Mouse (Mus musculus): ENCODE data around the gene Tas2r108.
A peak's percentile ranks its signal among the peaks of the same experiment; 100 is the strongest.

Tas2r108 gene

DNA sequence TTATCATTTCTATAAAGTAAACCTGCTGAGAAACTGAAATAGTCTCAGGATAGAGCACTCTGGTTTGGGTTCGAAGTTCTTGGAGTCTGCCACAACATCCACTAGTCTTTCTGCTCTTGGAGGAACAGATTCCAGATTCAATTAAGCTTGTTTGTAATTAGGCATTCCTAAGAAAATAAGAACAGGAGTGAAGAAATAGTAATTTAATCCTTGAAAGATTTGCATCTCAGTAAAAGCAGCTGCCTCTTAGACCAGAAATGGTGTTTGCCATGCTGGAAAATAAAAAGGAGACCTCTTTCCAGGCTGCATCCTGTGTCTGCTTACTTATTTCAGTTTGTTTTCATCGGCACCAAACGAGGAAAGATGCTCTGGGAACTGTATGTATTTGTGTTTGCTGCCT, at the start of gene Tas2r108:
Tas2r108 (plus strand) TSS at position 301 of the 400 bp plus-strand sequence.
- no peak for DNase-seq (ENCODE audit: low read depth, low spot score)

DNA sequence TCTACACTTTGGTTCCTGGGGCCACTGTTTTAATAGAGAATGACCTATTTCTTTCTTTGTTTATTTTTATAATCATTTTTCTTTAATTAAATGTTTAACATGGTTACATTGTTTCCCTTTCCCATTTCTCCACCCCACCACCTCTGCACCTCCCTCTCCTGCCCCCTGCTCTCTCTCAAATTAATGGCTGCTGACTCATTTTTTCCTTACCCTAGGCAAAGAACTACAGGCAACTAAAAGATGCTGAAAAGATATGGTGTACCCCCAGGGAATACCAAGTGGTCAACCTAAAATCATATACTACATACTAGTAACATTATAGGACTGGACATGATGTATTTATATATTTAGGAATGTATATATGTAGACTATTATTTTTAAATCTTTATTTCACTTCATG, 44.7 kb upstream of the Tas2r108 start:
- no peak for DNase-seq (ENCODE audit: low read depth, low spot score)

DNA sequence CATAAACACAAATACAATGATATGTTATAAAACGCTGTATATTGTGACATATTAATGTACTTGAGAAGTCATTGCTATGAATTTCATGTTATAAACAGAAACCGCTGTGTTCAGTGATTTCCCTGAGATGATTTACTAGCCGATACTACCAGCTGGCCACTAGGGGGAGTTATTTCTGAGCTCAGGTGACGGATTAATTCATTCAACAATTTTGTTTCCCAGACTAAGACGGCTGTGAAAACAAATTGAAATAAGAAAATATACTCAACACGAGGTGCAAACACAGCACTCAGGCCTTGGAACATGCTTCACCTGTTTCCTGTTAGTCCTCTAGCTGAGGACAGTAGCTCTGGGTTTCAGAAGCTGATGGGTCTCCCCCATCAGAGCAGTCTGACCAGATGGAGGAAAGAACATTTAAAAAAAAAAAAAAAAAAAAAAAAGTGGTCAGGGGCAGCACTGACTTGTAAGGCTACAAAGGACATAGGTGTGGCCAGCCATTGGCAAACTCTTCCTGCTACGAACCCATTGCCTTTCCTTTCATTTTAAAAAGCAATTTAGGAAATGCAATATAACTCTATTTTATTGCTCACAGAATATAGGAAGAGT, 38.8 kb upstream of the Tas2r108 start:
- peak; percentile 23 for DNase-seq (ENCODE audit: low read depth, low spot score)

DNA sequence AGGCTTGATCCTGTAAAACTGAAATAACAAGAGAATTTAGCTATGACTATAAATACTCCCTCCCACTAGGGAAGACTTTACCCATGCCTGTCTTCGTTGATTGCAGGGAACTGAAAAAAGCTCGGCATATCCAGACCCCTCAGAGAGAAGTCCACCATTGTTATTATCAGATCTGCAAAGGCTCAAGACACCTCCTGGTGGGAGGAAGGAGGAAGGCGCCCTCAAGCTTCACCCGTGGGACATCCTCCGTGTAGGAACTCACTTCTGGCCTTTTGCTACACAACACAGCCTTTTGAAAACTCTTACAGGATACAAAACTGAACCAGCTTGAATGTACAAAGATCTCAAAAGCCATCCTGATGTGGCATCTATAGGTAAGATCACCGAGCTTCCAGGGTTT, 27.6 kb upstream of the Tas2r108 start:
- DNase-seq (ENCODE audit: low read depth, low spot score) = no peak

DNA sequence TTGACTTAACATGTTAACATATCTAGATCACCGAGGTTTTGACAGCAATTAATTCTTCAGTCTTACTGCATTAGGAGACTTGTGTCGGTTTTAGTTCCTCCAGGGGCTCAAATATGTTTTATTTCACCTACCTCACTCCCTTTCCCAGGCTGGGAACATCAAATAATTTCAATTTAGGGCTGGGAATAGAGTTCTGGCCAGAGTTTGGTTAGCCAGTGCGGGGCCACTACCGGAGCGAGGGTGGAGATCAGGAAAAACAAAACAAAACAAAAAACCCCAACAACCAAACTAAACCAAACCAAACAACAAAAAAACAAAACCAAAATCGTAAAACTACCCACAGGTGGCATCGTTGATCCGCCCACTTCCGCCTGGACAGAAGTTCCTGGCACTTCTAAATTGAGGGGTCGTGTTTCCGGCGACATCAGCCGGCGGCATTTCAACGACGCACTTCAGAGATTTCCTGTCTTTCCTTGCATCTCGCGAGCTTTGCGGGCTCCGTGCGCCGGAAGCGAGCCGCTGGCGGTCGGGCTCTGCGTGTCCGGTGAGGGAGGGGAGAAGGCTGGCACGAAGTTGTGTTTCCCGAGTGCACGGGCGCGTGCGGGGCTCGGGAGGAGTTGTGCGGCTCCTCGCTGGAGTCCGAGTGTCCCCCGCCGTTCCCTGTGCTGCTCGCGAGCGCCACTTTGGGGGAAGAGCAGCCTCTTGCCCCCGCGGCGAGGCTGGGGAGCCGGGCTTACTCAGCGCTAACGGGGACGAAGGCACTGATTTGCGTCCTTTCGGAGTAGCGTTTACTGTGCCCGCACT, 22.2 kb upstream of the Tas2r108 start, which contains the start of gene Ssbp1:
Ssbp1 (plus strand) TSS at position 437 of the 804 bp plus-strand sequence.
- DNase-seq (ENCODE audit: low read depth, low spot score) = peak; percentile 97

DNA sequence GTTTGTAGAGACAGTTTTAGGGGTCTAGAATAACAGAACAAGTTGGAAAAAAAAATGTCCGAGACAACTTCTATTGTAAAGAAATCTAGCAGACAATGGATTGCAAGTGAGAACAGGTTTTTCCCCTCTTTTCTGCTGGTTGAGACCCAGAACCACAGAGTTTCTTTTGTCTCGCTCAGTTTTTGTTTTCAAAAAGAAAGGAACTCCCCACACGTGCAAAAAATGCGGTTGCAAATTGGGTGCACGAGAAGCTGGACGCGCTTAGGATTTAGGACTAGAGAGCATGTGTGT, 21.7 kb upstream of the Tas2r108 start:
- peak; percentile 27 for DNase-seq (ENCODE audit: low read depth, low spot score)

DNA sequence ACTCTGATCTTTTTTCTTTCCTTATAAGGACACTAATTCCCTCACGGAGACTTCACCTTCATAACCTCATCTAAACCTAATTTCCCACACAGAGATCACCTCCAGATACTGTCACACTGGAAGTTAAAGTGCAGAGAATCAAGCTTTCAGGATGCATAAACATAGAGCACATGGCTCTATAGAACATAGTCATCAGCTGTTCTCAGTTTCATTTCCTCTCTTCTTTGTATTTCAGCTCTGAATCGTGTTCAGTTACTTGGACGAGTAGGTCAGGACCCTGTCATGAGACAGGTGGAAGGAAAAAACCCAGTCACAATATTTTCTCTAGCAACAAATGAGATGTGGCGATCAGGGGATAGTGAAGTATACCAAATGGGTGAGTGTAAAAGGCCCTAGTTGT, 17.2 kb upstream of the Tas2r108 start:
- DNase-seq (ENCODE audit: low read depth, low spot score) = no peak

DNA sequence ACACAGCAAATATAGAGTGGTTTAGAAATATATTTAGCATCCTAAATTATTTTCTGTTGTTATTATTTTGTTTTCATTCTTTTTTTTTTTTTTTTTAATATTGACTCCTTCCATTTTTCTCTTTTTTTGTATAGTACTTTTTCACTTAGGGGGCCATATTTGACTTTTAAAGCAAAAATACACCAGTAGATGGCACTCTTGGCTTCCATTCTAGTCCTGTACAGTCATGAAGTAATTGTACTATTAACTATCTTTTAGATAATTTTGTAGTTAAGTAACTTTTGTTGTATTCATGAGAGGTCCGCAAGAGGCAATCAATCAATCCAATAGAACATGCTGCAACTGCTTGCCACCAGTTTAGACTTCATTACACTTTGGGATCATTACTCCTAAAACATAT, 13.6 kb upstream of the Tas2r108 start:
- no peak for DNase-seq (ENCODE audit: low read depth, low spot score)

DNA sequence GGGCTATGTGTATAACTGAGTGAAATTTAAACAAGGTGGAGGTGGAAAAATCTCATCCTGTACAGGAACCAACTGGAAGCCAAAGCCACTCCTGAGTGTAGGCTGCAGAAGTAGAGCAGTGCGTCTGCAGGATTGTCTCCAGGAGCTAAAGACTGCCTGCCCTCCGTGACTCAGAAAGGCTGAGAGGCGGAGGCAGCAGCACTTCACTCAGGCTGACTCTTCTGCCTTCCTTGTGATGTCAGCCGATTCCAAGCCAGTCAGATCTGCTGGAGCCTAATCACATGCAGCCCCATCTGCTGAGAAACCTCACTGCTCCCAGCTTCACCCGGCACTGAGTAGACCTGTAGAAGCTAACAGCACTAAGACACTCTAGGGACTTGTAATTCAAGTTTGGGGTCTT, 11.0 kb upstream of the Tas2r108 start:
- no peak for DNase-seq (ENCODE audit: low read depth, low spot score)

DNA sequence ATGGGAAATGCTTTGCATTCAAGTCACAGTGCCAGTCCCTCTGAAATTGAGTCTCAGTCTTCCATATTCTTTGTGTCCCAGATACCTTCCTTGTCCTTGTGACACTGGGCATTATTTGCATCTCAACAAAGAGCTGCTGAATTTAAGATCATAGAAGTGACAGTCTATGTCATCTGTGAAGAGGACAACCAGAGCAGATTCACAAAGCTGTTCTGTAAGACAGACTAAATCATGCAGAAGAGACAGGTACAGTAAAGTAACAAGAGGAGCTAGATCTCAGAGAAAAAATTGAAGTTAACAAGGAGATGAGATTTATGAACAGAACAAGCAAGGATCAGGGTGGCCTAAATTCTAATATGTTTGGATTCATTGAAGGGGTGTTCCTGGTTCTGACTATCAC, 2.4 kb upstream of the Tas2r108 start, which contains the start of gene Tas2r137:
Tas2r137 (plus strand) TSS at position 301 of the 400 bp plus-strand sequence.
- no peak for DNase-seq (ENCODE audit: low read depth, low spot score)

DNA sequence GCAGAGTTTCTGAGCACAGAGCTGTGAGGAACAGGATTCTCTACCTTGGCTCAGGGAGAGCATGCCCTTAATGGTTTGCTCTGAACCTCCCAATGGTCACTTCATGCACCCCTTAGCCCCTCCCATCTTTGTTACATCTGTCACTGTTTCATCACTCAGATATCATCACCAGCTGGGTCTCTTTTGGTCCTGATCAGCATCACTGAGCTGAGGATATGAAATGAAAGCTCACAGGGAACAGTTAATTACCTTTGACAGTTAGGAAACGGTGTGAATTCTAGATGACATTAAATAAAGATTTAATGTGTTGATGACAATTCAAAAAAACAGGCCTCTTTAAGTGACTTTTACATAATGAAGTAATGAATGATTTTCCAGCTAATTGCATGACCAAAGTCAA, 26.1 kb downstream of the Tas2r108 start, which contains the start of gene Prss37:
Prss37 (minus strand) TSS at position 101 of the 400 bp plus-strand sequence.
- no peak for DNase-seq (ENCODE audit: low read depth, low spot score)
